Mouse (Mus musculus): ENCODE measurements around the gene Ptprg. TPM values are rescaled to one million over a fixed set of nuclear protein-coding genes. Genes with fewer than 3 reads are reported as not detected.
A peak's percentile ranks its signal among the peaks of the same experiment; 100 is the strongest.

Gene Ptprg
- polyA plus RNA-seq, 1 experiment from 2014 or later, result 14.3 TPM

DNA sequence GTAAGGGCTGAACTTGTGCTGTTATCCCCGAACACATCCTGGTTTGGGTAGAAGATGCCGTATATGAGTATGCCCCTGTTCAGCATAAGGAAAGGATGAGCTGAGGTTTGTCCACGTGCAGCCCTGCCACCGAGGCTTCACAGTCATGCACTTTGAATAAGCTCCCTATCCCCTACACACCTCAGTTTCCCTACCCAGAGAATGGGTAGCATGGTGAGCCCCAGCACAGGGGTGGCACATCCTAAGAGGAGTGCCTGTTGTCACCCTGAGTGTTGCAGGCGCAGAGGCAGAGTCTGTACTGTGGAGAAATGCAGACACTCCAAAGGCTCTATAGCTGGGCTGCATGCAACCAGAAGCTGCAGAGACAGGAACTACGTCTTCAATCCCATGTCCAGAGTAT is 599.4 kb downstream of the Ptprg start:
- no peak for ATAC-seq
- Histone ChIP-seq H3K36me3 (ENCODE audit: control insufficient read depth, insufficient read depth, low read length) (no peaks in the 10 kb centered on the region), H3K4me2 (ENCODE audit: low read depth, low read length) (no peak overlapping the region), H3K27ac (ENCODE audit: low read length) (no peak overlapping the region), H3K9me3 (ENCODE audit: control insufficient read depth, low read length) (no peaks in the 10 kb centered on the region), H3K4me3 (ENCODE audit: low read length) (no peak overlapping the region), H3K9ac (ENCODE audit: low read depth, low read length) (no peak overlapping the region), H3K4me1 (ENCODE audit: control insufficient read depth, insufficient read depth, low read length) (no peaks in the 10 kb centered on the region), H3K27me3 (replicated peaks; ENCODE audit: control insufficient read depth, insufficient read depth, low read length) (no peaks in the 10 kb centered on the region)
- WGBS, result 93% methylated on average over 6 of the region's 6 CpGs

DNA sequence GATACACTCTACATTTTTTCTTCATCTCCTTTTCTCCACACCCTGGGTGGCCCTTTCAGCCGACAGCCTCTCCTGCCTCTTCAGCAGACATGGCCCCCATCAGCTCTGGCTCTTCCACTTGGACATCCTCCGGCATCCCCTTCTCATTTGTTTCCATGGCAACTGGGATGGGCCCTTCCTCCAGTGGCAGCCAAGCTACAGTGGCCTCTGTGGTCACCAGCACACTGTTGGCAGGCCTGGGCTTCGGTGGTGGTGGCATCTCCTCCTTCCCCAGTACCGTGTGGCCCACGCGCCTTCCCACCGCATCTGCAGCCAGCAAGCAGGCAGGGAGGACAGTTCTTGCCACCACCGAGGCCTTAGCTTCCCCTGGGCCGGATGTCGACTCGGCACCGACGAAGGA is 600.3 kb downstream of the Ptprg start:
- ATAC-seq, result no peak
- H3K27ac ChIP-seq (ENCODE audit: low read length), result no peak overlapping the region
- H3K27me3 ChIP-seq (replicated peaks; ENCODE audit: control insufficient read depth, insufficient read depth, low read length), result no peaks in the 10 kb centered on the region
- no peaks in the 10 kb centered on the region for H3K4me1 ChIP-seq (ENCODE audit: control insufficient read depth, insufficient read depth, low read length)
- no peaks in the 10 kb centered on the region for H3K36me3 ChIP-seq (ENCODE audit: control insufficient read depth, insufficient read depth, low read length)
- H3K4me3 ChIP-seq (ENCODE audit: low read length), result no peak overlapping the region
- H3K9me3 ChIP-seq (ENCODE audit: control insufficient read depth, low read length), result no peaks in the 10 kb centered on the region
- no peak overlapping the region for H3K9ac ChIP-seq (ENCODE audit: low read depth, low read length)
- no peak overlapping the region for H3K4me2 ChIP-seq (ENCODE audit: low read depth, low read length)
- 78% methylated on average over 13 of the region's 13 CpGs for WGBS

GRCm38 (mm10) chr14:12161738-12162310 is 608.5 kb downstream of the Ptprg start:
- ATAC-seq, result peak; percentile 90
- Histone ChIP-seq H3K36me3 (ENCODE audit: control insufficient read depth, insufficient read depth, low read length) (no peaks in the 10 kb centered on the region), H3K4me1 (ENCODE audit: control insufficient read depth, insufficient read depth, low read length) (peaks cover 15% of the 10 kb centered on the region), H3K4me3 (ENCODE audit: low read length) (no peak overlapping the region), H3K9me3 (ENCODE audit: control insufficient read depth, low read length) (no peaks in the 10 kb centered on the region), H3K27ac (ENCODE audit: low read length) (peak overlapping the region; percentile 56), H3K9ac (ENCODE audit: low read depth, low read length) (peak overlapping the region; percentile 45; the same call in 1 of the 2 replicates), H3K27me3 (replicated peaks; ENCODE audit: control insufficient read depth, insufficient read depth, low read length) (no peaks in the 10 kb centered on the region), H3K4me2 (ENCODE audit: low read depth, low read length) (no peak overlapping the region)
- 70% methylated on average over 14 of the region's 14 CpGs for WGBS

GRCm38 (mm10) chr14:12162331-12162854 is 609.1 kb downstream of the Ptprg start:
- peak overlapping the region; percentile 56 for H3K27ac ChIP-seq (ENCODE audit: low read length)
- no peak overlapping the region for H3K4me3 ChIP-seq (ENCODE audit: low read length)
- no peak overlapping the region for H3K4me2 ChIP-seq (ENCODE audit: low read depth, low read length)
- no peaks in the 10 kb centered on the region for H3K9me3 ChIP-seq (ENCODE audit: control insufficient read depth, low read length)
- no peaks in the 10 kb centered on the region for H3K27me3 ChIP-seq (replicated peaks; ENCODE audit: control insufficient read depth, insufficient read depth, low read length)
- H3K36me3 ChIP-seq (ENCODE audit: control insufficient read depth, insufficient read depth, low read length), result no peaks in the 10 kb centered on the region
- H3K9ac ChIP-seq (ENCODE audit: low read depth, low read length), result peak overlapping the region; percentile 45; the same call in 1 of the 2 replicates
- 55% methylated on average over 5 of the region's 5 CpGs for WGBS
- ATAC-seq, result peak; percentile 70
- H3K4me1 ChIP-seq (ENCODE audit: control insufficient read depth, insufficient read depth, low read length), result peaks cover 15% of the 10 kb centered on the region

GRCm38 (mm10) chr14:12163196-12163595 is 609.9 kb downstream of the Ptprg start:
- Histone ChIP-seq H3K9ac (ENCODE audit: low read depth, low read length) (no peak overlapping the region), H3K4me3 (ENCODE audit: low read length) (no peak overlapping the region), H3K9me3 (ENCODE audit: control insufficient read depth, low read length) (no peaks in the 10 kb centered on the region), H3K4me1 (ENCODE audit: control insufficient read depth, insufficient read depth, low read length) (peaks cover 15% of the 10 kb centered on the region), H3K27me3 (replicated peaks; ENCODE audit: control insufficient read depth, insufficient read depth, low read length) (no peaks in the 10 kb centered on the region), H3K4me2 (ENCODE audit: low read depth, low read length) (no peak overlapping the region), H3K36me3 (ENCODE audit: control insufficient read depth, insufficient read depth, low read length) (no peaks in the 10 kb centered on the region), H3K27ac (ENCODE audit: low read length) (no peak overlapping the region)
- WGBS, result 69% methylated on average over 4 of the region's 4 CpGs
- no peak for ATAC-seq

GRCm38 (mm10) chr14:12167215-12167614 is 613.9 kb downstream of the Ptprg start:
- 90% methylated on average over 4 of the region's 4 CpGs for WGBS
- Histone ChIP-seq H3K4me2 (ENCODE audit: low read depth, low read length) (no peak overlapping the region), H3K4me3 (ENCODE audit: low read length) (no peak overlapping the region), H3K27me3 (replicated peaks; ENCODE audit: control insufficient read depth, insufficient read depth, low read length) (no peaks in the 10 kb centered on the region), H3K27ac (ENCODE audit: low read length) (no peak overlapping the region), H3K36me3 (ENCODE audit: control insufficient read depth, insufficient read depth, low read length) (no peaks in the 10 kb centered on the region), H3K9me3 (ENCODE audit: control insufficient read depth, low read length) (no peaks in the 10 kb centered on the region), H3K4me1 (ENCODE audit: control insufficient read depth, insufficient read depth, low read length) (peaks cover 10% of the 10 kb centered on the region), H3K9ac (ENCODE audit: low read depth, low read length) (no peak overlapping the region)
- no peak for ATAC-seq

GRCm38 (mm10) chr14:12167651-12168050 is 614.3 kb downstream of the Ptprg start:
- H3K4me1 ChIP-seq (ENCODE audit: control insufficient read depth, insufficient read depth, low read length), result peaks cover 6% of the 10 kb centered on the region
- no peaks in the 10 kb centered on the region for H3K36me3 ChIP-seq (ENCODE audit: control insufficient read depth, insufficient read depth, low read length)
- no peak for ATAC-seq
- no peak overlapping the region for H3K4me2 ChIP-seq (ENCODE audit: low read depth, low read length)
- H3K4me3 ChIP-seq (ENCODE audit: low read length), result no peak overlapping the region
- H3K9ac ChIP-seq (ENCODE audit: low read depth, low read length), result no peak overlapping the region
- H3K27ac ChIP-seq (ENCODE audit: low read length), result no peak overlapping the region
- no peaks in the 10 kb centered on the region for H3K9me3 ChIP-seq (ENCODE audit: control insufficient read depth, low read length)
- 88% methylated on average over 8 of the region's 8 CpGs for WGBS
- no peaks in the 10 kb centered on the region for H3K27me3 ChIP-seq (replicated peaks; ENCODE audit: control insufficient read depth, insufficient read depth, low read length)

DNA sequence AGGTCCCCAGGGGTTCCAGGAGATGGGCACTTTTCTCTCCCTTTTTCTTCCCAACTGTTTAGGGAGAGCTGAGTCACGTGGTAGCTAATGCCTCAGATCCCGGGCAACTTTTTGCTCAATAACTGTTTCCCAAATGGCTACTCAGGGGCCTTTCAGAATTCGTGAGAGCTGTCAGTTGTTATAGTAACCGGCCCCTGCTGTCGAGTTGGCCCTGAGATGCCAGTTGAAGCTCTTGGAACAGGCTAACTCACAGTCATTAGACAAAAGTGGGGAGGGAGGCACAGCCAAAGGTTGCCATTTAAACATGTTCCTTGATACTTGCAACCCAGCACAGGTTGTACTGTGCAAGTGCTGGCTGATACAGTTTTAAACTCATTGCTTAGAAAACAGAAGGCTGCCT is 624.1 kb downstream of the Ptprg start:
- Histone ChIP-seq H3K27me3 (replicated peaks; ENCODE audit: control insufficient read depth, insufficient read depth, low read length) (no peaks in the 10 kb centered on the region), H3K9ac (ENCODE audit: low read depth, low read length) (no peak overlapping the region), H3K36me3 (ENCODE audit: control insufficient read depth, insufficient read depth, low read length) (no peaks in the 10 kb centered on the region), H3K4me2 (ENCODE audit: low read depth, low read length) (no peak overlapping the region), H3K4me1 (ENCODE audit: control insufficient read depth, insufficient read depth, low read length) (no peaks in the 10 kb centered on the region), H3K9me3 (ENCODE audit: control insufficient read depth, low read length) (no peaks in the 10 kb centered on the region), H3K4me3 (ENCODE audit: low read length) (no peak overlapping the region), H3K27ac (ENCODE audit: low read length) (no peak overlapping the region)
- no peak for ATAC-seq
- WGBS, result 44% methylated on average over 5 of the region's 5 CpGs

DNA sequence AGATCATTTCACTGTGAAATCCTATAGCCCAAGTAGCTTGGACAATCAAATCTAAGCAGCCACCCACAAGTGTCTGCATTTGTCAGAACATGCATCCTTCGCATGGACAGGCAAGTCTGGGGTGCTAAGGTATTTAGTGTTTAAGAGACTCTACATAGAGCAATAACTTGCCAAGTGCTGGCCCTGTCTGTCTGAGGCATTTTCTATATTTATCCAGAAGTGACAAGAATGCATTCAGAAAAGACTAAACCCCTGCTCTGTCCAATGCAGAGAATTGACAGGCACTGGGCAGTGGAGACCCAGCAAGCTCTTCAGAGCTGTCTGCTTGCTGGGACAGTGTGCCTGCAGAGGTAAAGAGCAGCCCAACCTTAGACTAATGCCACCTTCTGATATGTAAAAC is 625.3 kb downstream of the Ptprg start:
- Histone ChIP-seq H3K36me3 (ENCODE audit: control insufficient read depth, insufficient read depth, low read length) (no peaks in the 10 kb centered on the region), H3K9ac (ENCODE audit: low read depth, low read length) (no peak overlapping the region), H3K4me3 (ENCODE audit: low read length) (no peak overlapping the region), H3K4me2 (ENCODE audit: low read depth, low read length) (no peak overlapping the region), H3K27me3 (replicated peaks; ENCODE audit: control insufficient read depth, insufficient read depth, low read length) (no peaks in the 10 kb centered on the region), H3K9me3 (ENCODE audit: control insufficient read depth, low read length) (no peaks in the 10 kb centered on the region), H3K27ac (ENCODE audit: low read length) (no peak overlapping the region), H3K4me1 (ENCODE audit: control insufficient read depth, insufficient read depth, low read length) (no peaks in the 10 kb centered on the region)
- no peak for ATAC-seq
- 91% methylated on average over 1 of the region's 1 CpGs for WGBS

GRCm38 (mm10) chr14:12180116-12180515 is 626.8 kb downstream of the Ptprg start:
- no peak for ATAC-seq
- WGBS, result 66% methylated on average over 3 of the region's 3 CpGs
- H3K4me1 ChIP-seq (ENCODE audit: control insufficient read depth, insufficient read depth, low read length), result no peaks in the 10 kb centered on the region
- H3K27me3 ChIP-seq (replicated peaks; ENCODE audit: control insufficient read depth, insufficient read depth, low read length), result no peaks in the 10 kb centered on the region
- no peak overlapping the region for H3K4me2 ChIP-seq (ENCODE audit: low read depth, low read length)
- H3K9me3 ChIP-seq (ENCODE audit: control insufficient read depth, low read length), result no peaks in the 10 kb centered on the region
- H3K27ac ChIP-seq (ENCODE audit: low read length), result no peak overlapping the region
- H3K36me3 ChIP-seq (ENCODE audit: control insufficient read depth, insufficient read depth, low read length), result no peaks in the 10 kb centered on the region
- no peak overlapping the region for H3K4me3 ChIP-seq (ENCODE audit: low read length)
- no peak overlapping the region for H3K9ac ChIP-seq (ENCODE audit: low read depth, low read length)

Measured in intestine, embryonic 16.5 days (tissue).